Mouse (Mus musculus) thymus, adult 2 months (tissue): Measurements from ENCODE around the gene Gm17651. TPM values are rescaled to one million over a fixed set of nuclear protein-coding genes. Genes with fewer than 3 reads are reported as not detected.

Experiments used
- DNase-seq: peaks from one replicate; pipeline ENCODE4 v3.0.0; 2021
- H3K27ac ChIP-seq: fragments of 200-500 bp; 2 replicates; pipeline ENCODE4 v1.5.1; 2012; ENCODE audit warnings: low read length, control low read depth; ENCODE audit not compliant: control insufficient read depth, insufficient read depth
- H3K27me3 ChIP-seq: fragments of 200-500 bp; 2 replicates; pipeline ENCODE4 v1.6.1; 2012; ENCODE audit warnings: mild to moderate bottlenecking, low read length, moderate library complexity, mixed read lengths; ENCODE audit not compliant: control insufficient read depth, insufficient read depth
- H3K36me3 ChIP-seq: fragments of 200-500 bp; 2 replicates; pipeline ENCODE4 v1.6.1; 2012; ENCODE audit warnings: mild to moderate bottlenecking, low read length, moderate library complexity; ENCODE audit not compliant: control insufficient read depth, insufficient read depth
- H3K4me1 ChIP-seq: fragments of 200-500 bp; replicated peaks from 2 replicates; pipeline ENCODE4 v1.6.1; 2012; ENCODE audit warnings: low read length; ENCODE audit not compliant: control insufficient read depth, insufficient read depth
- H3K4me3 ChIP-seq: fragments of 200-500 bp; 2 replicates; pipeline ENCODE4 v1.5.1; 2012; ENCODE audit warnings: mild to moderate bottlenecking, low read length, control low read depth, moderate library complexity; ENCODE audit not compliant: control insufficient read depth, insufficient read depth
- CTCF ChIP-seq: fragments of 200-500 bp; IDR thresholded peaks from 2 replicates; pipeline ENCODE4 v1.5.1; 2012; ENCODE audit warnings: mild to moderate bottlenecking, control low read depth, low read length, moderate library complexity, borderline replicate concordance; ENCODE audit not compliant: control insufficient read depth, poor library complexity, insufficient read depth; ENCODE audit errors: extremely low read depth
- POLR2A ChIP-seq: fragments of 200-500 bp; IDR thresholded peaks from 2 replicates; pipeline ENCODE4 v1.6.1; 2012; ENCODE audit warnings: mild to moderate bottlenecking, low read length, control low read depth, moderate library complexity; ENCODE audit not compliant: control insufficient read depth, poor library complexity, insufficient read depth; ENCODE audit errors: extremely low read depth
- WGBS: fragments of 180-500 bp; shearing (Covaris S2); methylation state at CpG from one replicate; pipeline ENCODE4 v1.1.7; 2018; 5-methylcytosine and 5-hydroxymethylcytosine counted together
- polyA plus RNA-seq: library from polyadenylated mRNA; depleted of rRNA; stranded (reverse); fragments of >200 nt; gene quantifications from 2 replicates; pipeline ENCODE4 v1.2.3, GENCODE M21; 2012; rRNA removed

Gene Gm17651
- polyA plus RNA-seq, 1 experiment = not detected

DNA sequence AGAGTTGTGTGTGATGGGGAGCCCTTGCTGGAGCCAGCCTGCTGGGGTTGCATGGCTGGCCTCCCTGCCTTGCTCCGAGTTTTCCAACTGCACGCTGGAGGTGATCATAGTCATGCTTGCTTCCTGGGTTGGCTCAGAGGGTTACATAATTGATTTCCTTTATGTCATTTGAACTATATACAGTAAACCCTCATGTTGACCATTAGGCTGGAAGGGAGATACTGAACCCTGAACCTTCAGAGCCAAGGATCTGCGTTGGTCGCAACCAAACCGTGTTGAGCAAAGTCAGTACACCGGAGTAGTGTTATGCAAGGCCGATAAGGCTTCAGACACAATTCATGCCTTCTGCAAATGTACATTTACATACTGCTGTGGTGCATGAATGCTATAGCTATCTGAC is 46.6 kb downstream of the Gm17651 start:
- Histone ChIP-seq H3K4me1 (peaks cover 9% of the 10 kb centered on the region), H3K36me3 (no peaks in the 10 kb centered on the region), H3K27me3 (no peaks in the 10 kb centered on the region), H3K27ac (no peak overlapping the region), H3K4me3 (no peak overlapping the region)
- TF ChIP-seq CTCF = no peak
- no peak for TF ChIP-seq POLR2A
- 84% methylated on average over 7 of the region's 7 CpGs for WGBS
- DNase-seq = no peak

DNA sequence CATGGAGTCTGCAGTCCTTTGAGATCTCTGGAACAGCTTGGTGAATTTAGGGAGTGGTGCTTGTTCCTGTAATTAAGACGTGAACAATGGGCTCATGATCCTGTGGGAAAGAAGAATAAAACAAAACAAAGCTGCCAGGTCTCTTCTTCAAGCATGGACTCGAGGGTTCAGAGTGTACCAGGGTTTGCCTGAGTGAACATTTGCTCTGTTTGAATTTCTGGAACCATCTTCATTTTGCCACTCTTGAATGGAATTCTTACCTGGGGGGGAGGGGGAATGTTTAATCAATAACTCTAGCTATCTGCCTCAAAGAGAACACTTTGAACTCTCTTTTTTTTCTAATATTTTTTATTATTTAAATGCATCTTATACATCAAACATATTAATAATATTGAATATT is 49.9 kb downstream of the Gm17651 start:
- Histone ChIP-seq H3K36me3 (no peaks in the 10 kb centered on the region), H3K4me3 (no peak overlapping the region), H3K4me1 (peaks cover 9% of the 10 kb centered on the region), H3K27ac (no peak overlapping the region), H3K27me3 (no peaks in the 10 kb centered on the region)
- 90% methylated on average over 2 of the region's 2 CpGs for WGBS
- no peak for DNase-seq
- no peak for TF ChIP-seq POLR2A
- no peak for TF ChIP-seq CTCF

Other genes starting within 250 kb of the Gm17651 start
- 11.5 and 11.9 TPM in 2 replicates for gene Chd1l, start 64.5 kb downstream of the Gm17651 start, polyA plus RNA-seq
- gene Fmo5, start 45.9 kb downstream of the Gm17651 start, polyA plus RNA-seq = 4.6 and 5.8 TPM in 2 replicates
- 6.2 and 8.0 TPM in 2 replicates for gene Prkab2, start 16.5 kb downstream of the Gm17651 start, polyA plus RNA-seq
- 18.7 and 56.2 TPM in 2 replicates for gene Pde4dip, start 214.0 kb upstream of the Gm17651 start, polyA plus RNA-seq
- 35.2 and 36.6 TPM in 2 replicates for gene Sec22b, start 226.5 kb upstream of the Gm17651 start, polyA plus RNA-seq